8 mouse cellular contexts compared by ENCODE assay signal in the genomic region with DNA sequence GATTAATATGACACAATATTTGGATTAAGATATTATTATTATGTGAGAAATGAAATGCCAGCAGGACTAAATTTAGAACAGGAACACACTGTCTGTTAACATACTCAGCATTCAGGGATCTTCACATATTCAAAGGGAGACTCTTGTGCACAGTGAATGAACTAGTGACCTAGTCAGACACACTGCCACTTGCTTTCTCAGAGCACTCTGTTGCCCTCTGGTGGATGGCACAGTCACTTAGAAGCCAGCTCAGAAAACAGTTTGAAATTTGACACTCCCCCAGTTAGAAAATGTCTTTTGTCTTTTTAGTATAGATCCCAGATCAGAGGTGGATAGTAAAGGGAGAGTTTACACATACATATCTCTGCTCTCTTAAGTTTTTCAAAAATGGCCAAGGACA.
DNase-seq lines count a peak whose midpoint lies in the region; ATAC-seq lines count a peak whose summit lies in the region.

No protein-coding gene starts in this region.

- no peak overlapping the region for H3K9ac ChIP-seq in limb, embryonic 11.5 days (ENCODE audit: low read length)

- no peak overlapping the region for H3K4me2 ChIP-seq in limb, embryonic 11.5 days (ENCODE audit: low read depth, severe bottlenecking)

- no peaks in the 10 kb centered on the region for H3K9me3 ChIP-seq in limb, embryonic 11.5 days (ENCODE audit: control insufficient read depth, low read length)

- no peaks in the 10 kb centered on the region for H3K4me1 ChIP-seq in limb, embryonic 11.5 days (ENCODE audit: control insufficient read depth, insufficient read depth, low read length)

- ATAC-seq in limb, embryonic 11.5 days (ENCODE audit: insufficient number of reproducible peaks, low FRiP score, low TSS enrichment, low read depth): no peak

- H3K27me3 ChIP-seq in limb, embryonic 11.5 days (ENCODE audit: control insufficient read depth, insufficient read depth, low read length): no peaks in the 10 kb centered on the region

- no peak overlapping the region for H3K4me3 ChIP-seq in limb, embryonic 11.5 days (ENCODE audit: low read depth, low read length)

- peak; percentile 50 to 54 for DNase-seq in B cell, adult 2 months
- DNase-seq in NIH3T3 (ENCODE audit: low read depth): peak; percentile 52
- peak; percentile 81 to 84 for DNase-seq in cerebellum, postnatal 14 days
- DNase-seq in gastrocnemius, adult 8-10 months (ENCODE audit: low spot score in 2 of 2): peak; percentile 24 to 44
- DNase-seq in kidney, adult 8-10 months: peak; percentile 53 to 79
- peak; percentile 82 for DNase-seq in limb, embryonic 11.5 days (ENCODE audit: low spot score)
- DNase-seq in ovary, adult 18-20 months (ENCODE audit: low spot score): peak; percentile 26
- peak; percentile 48 for DNase-seq in thymus, postnatal 25 days

- no peak overlapping the region for H3K27ac ChIP-seq in limb, embryonic 11.5 days (replicated peaks; ENCODE audit: low read depth, low read length)

- no peaks in the 10 kb centered on the region for H3K36me3 ChIP-seq in limb, embryonic 11.5 days (ENCODE audit: control insufficient read depth, insufficient read depth, low read length)

Comparison
In these comparisons a context has a peak if more than half of its experiments do, and no peak if none do; other contexts are left out.
1. DNase-seq: peak in every context shown above with its lines; median percentile 82 in cerebellum, postnatal 14 days; 82 in limb, embryonic 11.5 days; 66 in kidney, adult 8-10 months; 52 in B cell, adult 2 months; 52 in NIH3T3; 48 in thymus, postnatal 25 days; 34 in gastrocnemius, adult 8-10 months; 26 in ovary, adult 18-20 months.